Mouse (Mus musculus): ENCODE results near the gene Arg2. TPM values are rescaled to one million over a fixed set of nuclear protein-coding genes. Genes with fewer than 3 reads are reported as not detected.
A peak's percentile ranks its signal among the peaks of the same experiment; 100 is the strongest.
"Not testable (repeated sequence)": the region's sequence is repeated elsewhere in the genome, so short reads cannot be mapped to it uniquely, and the experiment has no call there.

Arg2 gene
- polyA plus RNA-seq, 1 experiment from 2014 or later, result 20.7 TPM

DNA sequence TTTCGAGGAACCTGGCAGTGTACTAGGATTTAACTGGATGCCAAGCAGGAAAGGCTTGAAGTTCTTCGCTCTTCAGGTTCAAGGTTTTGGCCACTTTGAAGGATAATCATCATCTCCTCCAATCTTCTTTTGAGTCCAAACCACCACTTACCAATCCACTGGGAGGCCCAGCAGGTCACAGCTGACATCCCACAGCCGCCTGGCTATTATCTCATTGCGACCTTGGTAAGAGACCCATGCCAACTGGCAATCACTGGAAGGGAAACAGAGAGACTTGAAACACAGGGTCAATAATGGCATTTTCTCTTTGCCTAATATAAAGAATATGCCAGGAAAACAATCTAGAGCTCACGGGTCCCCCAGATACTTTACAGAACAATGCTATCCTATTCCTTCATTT is 45.4 kb downstream of the Arg2 start:
- Histone ChIP-seq H3K36me3 (ENCODE audit: control insufficient read depth, insufficient read depth, low read length) (peaks cover 39% of the 10 kb centered on the region), H3K4me3 (ENCODE audit: low read depth, low read length) (no peak overlapping the region), H3K4me1 (ENCODE audit: control insufficient read depth, insufficient read depth, low read length) (peaks cover 5% of the 10 kb centered on the region; the same call in 1 of the 2 replicates), H3K9me3 (replicated peaks; ENCODE audit: control insufficient read depth, low read length) (no peaks in the 10 kb centered on the region), H3K4me2 (ENCODE audit: low read length) (no peak overlapping the region), H3K9ac (ENCODE audit: low read length) (no peak overlapping the region), H3K27ac (ENCODE audit: low read depth, low read length) (no peak overlapping the region), H3K27me3 (replicated peaks; ENCODE audit: control insufficient read depth, insufficient read depth, low read length) (no peaks in the 10 kb centered on the region)
- 93% methylated on average over 5 of the region's 5 CpGs for WGBS
- DNase-seq (ENCODE audit: low spot score) (no peak), ATAC-seq (no peak)

DNA sequence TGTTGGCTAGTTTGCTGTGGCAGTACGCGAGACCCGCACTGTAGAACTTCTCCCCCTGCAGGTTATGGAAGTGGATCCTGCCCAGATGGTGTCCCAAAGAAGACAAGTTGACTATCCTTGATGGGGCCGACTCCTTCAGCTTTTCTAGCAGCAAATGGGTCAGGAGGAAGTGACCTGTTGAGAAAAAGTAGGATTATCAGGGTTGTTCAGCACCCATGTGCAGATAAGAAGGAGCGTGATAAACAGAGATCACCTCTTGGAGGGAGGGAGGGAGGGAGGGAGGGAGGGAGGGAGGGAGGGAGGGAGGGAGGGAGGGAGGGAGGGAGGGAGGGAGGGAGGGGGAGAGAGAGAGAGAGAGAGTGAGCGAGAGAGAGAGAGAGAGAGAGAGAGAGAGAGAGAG is 54.6 kb downstream of the Arg2 start:
- H3K4me3 ChIP-seq (ENCODE audit: low read depth, low read length); H3K9me3 ChIP-seq (replicated peaks; ENCODE audit: control insufficient read depth, low read length); H3K4me1 ChIP-seq (ENCODE audit: control insufficient read depth, insufficient read depth, low read length); H3K27ac ChIP-seq (ENCODE audit: low read depth, low read length); H3K4me2 ChIP-seq (ENCODE audit: low read length); H3K9ac ChIP-seq (ENCODE audit: low read length); ATAC-seq; DNase-seq (ENCODE audit: low spot score); H3K27me3 ChIP-seq (replicated peaks; ENCODE audit: control insufficient read depth, insufficient read depth, low read length): not testable (repeated sequence)
- 96% methylated on average over 5 of the region's 6 CpGs for WGBS
- peaks cover 72% of the 10 kb centered on the region for H3K36me3 ChIP-seq (ENCODE audit: control insufficient read depth, insufficient read depth, low read length)

GRCm38 (mm10) chr12:79190931-79191673 is 60.5 kb downstream of the Arg2 start:
- WGBS, result under 1% methylated on average over 18 of the region's 18 CpGs
- peak overlapping the region; percentile 66 for H3K27ac ChIP-seq (ENCODE audit: low read depth, low read length)
- peak overlapping the region; percentile 70 for H3K4me3 ChIP-seq (ENCODE audit: low read depth, low read length)

DNA sequence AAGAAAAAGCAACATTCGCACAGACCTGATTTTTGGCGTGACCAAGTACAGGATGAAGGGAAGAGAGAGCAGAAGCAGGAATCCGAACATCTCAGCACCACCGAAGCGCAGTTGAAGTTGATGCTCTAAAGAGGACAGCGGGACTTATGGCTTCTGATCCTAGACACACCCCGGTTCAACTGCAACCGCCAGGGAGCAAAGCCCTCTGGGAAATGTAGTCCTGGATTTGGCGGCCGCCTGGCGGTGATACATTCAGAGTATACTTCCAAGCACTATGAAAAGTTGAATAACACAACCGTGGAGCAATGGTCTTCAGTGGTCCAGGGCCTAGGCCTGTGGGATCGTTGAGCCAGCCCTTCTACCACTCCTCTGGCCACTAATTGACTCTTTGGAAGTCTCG is 61.1 kb downstream of the Arg2 start:
- peak overlapping the region; percentile 78 for H3K9ac ChIP-seq (ENCODE audit: low read length)
- H3K27me3 ChIP-seq (replicated peaks; ENCODE audit: control insufficient read depth, insufficient read depth, low read length), result no peaks in the 10 kb centered on the region
- H3K36me3 ChIP-seq (ENCODE audit: control insufficient read depth, insufficient read depth, low read length), result peaks cover 17% of the 10 kb centered on the region
- peaks cover 7% of the 10 kb centered on the region; the same call in 1 of the 2 replicates for H3K4me1 ChIP-seq (ENCODE audit: control insufficient read depth, insufficient read depth, low read length)
- DNase-seq (ENCODE audit: low spot score) (peak; percentile 94), ATAC-seq (peak; percentile 92)
- peak overlapping the region; percentile 86 for H3K4me2 ChIP-seq (ENCODE audit: low read length)
- no peaks in the 10 kb centered on the region for H3K9me3 ChIP-seq (replicated peaks; ENCODE audit: control insufficient read depth, low read length)
- H3K27ac ChIP-seq (ENCODE audit: low read depth, low read length), result peak overlapping the region; percentile 66; the same call in 1 of the 2 replicates
- WGBS, result 6% methylated on average over 14 of the region's 14 CpGs
- H3K4me3 ChIP-seq (ENCODE audit: low read depth, low read length), result peak overlapping the region; percentile 70

More at GRCm38 (mm10) chr12:79190931-79191673, 60.5 kb downstream of the Arg2 start:
- Histone ChIP-seq H3K9ac (ENCODE audit: low read length) (peak overlapping the region; percentile 78), H3K4me2 (ENCODE audit: low read length) (peak overlapping the region; percentile 86), H3K27me3 (replicated peaks; ENCODE audit: control insufficient read depth, insufficient read depth, low read length) (no peaks in the 10 kb centered on the region), H3K9me3 (replicated peaks; ENCODE audit: control insufficient read depth, low read length) (no peaks in the 10 kb centered on the region), H3K4me1 (ENCODE audit: control insufficient read depth, insufficient read depth, low read length) (peaks cover 7% of the 10 kb centered on the region; the same call in 1 of the 2 replicates), H3K36me3 (ENCODE audit: control insufficient read depth, insufficient read depth, low read length) (peaks cover 23% of the 10 kb centered on the region)
- peak; percentile 91 for DNase-seq (ENCODE audit: low spot score)
- ATAC-seq, result peak; percentile 91

GRCm38 (mm10) chr12:79192193-79192592 is 61.6 kb downstream of the Arg2 start, which contains the start of gene Rdh11:
Gene Rdh11 (minus strand): TSS chr12:79192293.
- DNase-seq (ENCODE audit: low spot score) (no peak), ATAC-seq (no peak)
- no peaks in the 10 kb centered on the region for H3K9me3 ChIP-seq (replicated peaks; ENCODE audit: control insufficient read depth, low read length)
- peak within 1 kb of the TSS; percentile 70 for H3K4me3 ChIP-seq (ENCODE audit: low read depth, low read length)
- peak within 1 kb of the TSS; percentile 78 for H3K9ac ChIP-seq (ENCODE audit: low read length)
- H3K36me3 ChIP-seq (ENCODE audit: control insufficient read depth, insufficient read depth, low read length), result peaks cover 12% of the 10 kb centered on the region
- peak within 1 kb of the TSS; percentile 66 for H3K27ac ChIP-seq (ENCODE audit: low read depth, low read length)
- peaks cover 7% of the 10 kb centered on the region; the same call in 1 of the 2 replicates for H3K4me1 ChIP-seq (ENCODE audit: control insufficient read depth, insufficient read depth, low read length)
- WGBS, result 70% methylated on average over 6 of the region's 6 CpGs
- no peaks in the 10 kb centered on the region for H3K27me3 ChIP-seq (replicated peaks; ENCODE audit: control insufficient read depth, insufficient read depth, low read length)
- peak within 1 kb of the TSS; percentile 86 for H3K4me2 ChIP-seq (ENCODE audit: low read length)

GRCm38 (mm10) chr12:79193441-79193840 is 62.9 kb downstream of the Arg2 start:
- Histone ChIP-seq H3K27ac (ENCODE audit: low read depth, low read length) (no peak overlapping the region), H3K9ac (ENCODE audit: low read length) (no peak overlapping the region), H3K4me1 (ENCODE audit: control insufficient read depth, insufficient read depth, low read length) (peaks cover 7% of the 10 kb centered on the region; the same call in 1 of the 2 replicates), H3K4me2 (ENCODE audit: low read length) (no peak overlapping the region), H3K27me3 (replicated peaks; ENCODE audit: control insufficient read depth, insufficient read depth, low read length) (no peaks in the 10 kb centered on the region), H3K9me3 (replicated peaks; ENCODE audit: control insufficient read depth, low read length) (no peaks in the 10 kb centered on the region), H3K4me3 (ENCODE audit: low read depth, low read length) (no peak overlapping the region), H3K36me3 (ENCODE audit: control insufficient read depth, insufficient read depth, low read length) (no peaks in the 10 kb centered on the region; the same call in 1 of the 2 replicates)
- WGBS, result 3% methylated on average over 3 of the region's 3 CpGs
- peak; percentile 64 for DNase-seq (ENCODE audit: low spot score)
- no peak for ATAC-seq

DNA sequence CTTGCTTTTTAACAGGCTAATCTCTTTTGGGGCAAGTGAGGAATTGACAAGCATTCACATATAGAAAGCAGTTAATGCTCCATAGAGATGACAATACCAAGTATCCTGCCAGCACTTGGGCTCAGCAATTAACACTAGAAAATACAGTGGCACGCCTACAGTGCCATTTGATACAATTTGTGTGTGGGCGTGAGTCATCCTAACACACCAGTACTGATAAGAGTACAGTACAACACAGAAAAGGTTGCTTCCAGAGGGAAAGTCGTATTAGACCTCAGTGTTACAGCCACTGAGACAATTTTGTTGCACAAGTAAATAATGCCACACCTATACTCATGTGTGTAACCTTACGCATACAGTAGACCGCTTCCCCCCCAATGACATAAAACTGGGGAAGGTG is 66.5 kb downstream of the Arg2 start:
- H3K4me3 ChIP-seq (ENCODE audit: low read depth, low read length), result no peak overlapping the region
- H3K9me3 ChIP-seq (replicated peaks; ENCODE audit: control insufficient read depth, low read length), result no peaks in the 10 kb centered on the region
- H3K27ac ChIP-seq (ENCODE audit: low read depth, low read length), result no peak overlapping the region
- no peaks in the 10 kb centered on the region for H3K4me1 ChIP-seq (ENCODE audit: control insufficient read depth, insufficient read depth, low read length)
- no peak overlapping the region for H3K4me2 ChIP-seq (ENCODE audit: low read length)
- WGBS, result 87% methylated on average over 5 of the region's 5 CpGs
- H3K36me3 ChIP-seq (ENCODE audit: control insufficient read depth, insufficient read depth, low read length), result no peaks in the 10 kb centered on the region
- ATAC-seq, result no peak
- H3K9ac ChIP-seq (ENCODE audit: low read length), result no peak overlapping the region
- H3K27me3 ChIP-seq (replicated peaks; ENCODE audit: control insufficient read depth, insufficient read depth, low read length), result no peaks in the 10 kb centered on the region
- DNase-seq (ENCODE audit: low spot score), result no peak

GRCm38 (mm10) chr12:79201882-79202281 is 71.3 kb downstream of the Arg2 start:
- H3K9ac ChIP-seq (ENCODE audit: low read length), result no peak overlapping the region

More at GRCm38 (mm10) chr12:79201882-79202281, 71.3 kb downstream of the Arg2 start:
- no peaks in the 10 kb centered on the region for H3K36me3 ChIP-seq (ENCODE audit: control insufficient read depth, insufficient read depth, low read length)
- H3K27me3 ChIP-seq (replicated peaks; ENCODE audit: control insufficient read depth, insufficient read depth, low read length), result no peaks in the 10 kb centered on the region
- DNase-seq (ENCODE audit: low spot score) (no peak), ATAC-seq (no peak)
- no peak overlapping the region for H3K4me3 ChIP-seq (ENCODE audit: low read depth, low read length)
- no peak overlapping the region for H3K4me2 ChIP-seq (ENCODE audit: low read length)
- 82% methylated on average over 3 of the region's 3 CpGs for WGBS
- H3K4me1 ChIP-seq (ENCODE audit: control insufficient read depth, insufficient read depth, low read length), result no peaks in the 10 kb centered on the region
- no peaks in the 10 kb centered on the region for H3K9me3 ChIP-seq (replicated peaks; ENCODE audit: control insufficient read depth, low read length)
- no peak overlapping the region for H3K27ac ChIP-seq (ENCODE audit: low read depth, low read length)

Measured in forebrain, embryonic 14.5 days (tissue).